Mouse (Mus musculus) urinary bladder, postnatal 36 days (tissue): Measurements from ENCODE around the gene Gm9964.

Experiments used
- DNase-seq, 2 experiments: peaks; one replicate each; pipeline ENCODE4 v3.0.0; 2022; ENCODE audit warnings: low spot score in 2 of 2, mixed read lengths in 1 of 2

Gene Gm9964

GRCm38 (mm10) chr11:79253542-79254390, 42.9 kb downstream of the Gm9964 start:
- DNase-seq = peak; percentile 39 to 52

- DNase-seq = peak in 1 of 2 experiments; percentile 29
Measured at GRCm38 (mm10) chr11:79252881-79253541, 43.7 kb downstream of the Gm9964 start.
